Mouse (Mus musculus) heart, embryonic 11.5 days (tissue): Measurements from ENCODE around the gene AI661453. TPM values are rescaled to one million over a fixed set of nuclear protein-coding genes. Genes with fewer than 3 reads are reported as not detected.
A peak's percentile ranks its signal among the peaks of the same experiment; 100 is the strongest.

Source experiments
- ATAC-seq: fragments of 200-750 bp; cut with Nextera tagmentation; replicated peaks from 2 replicates; pipeline ENCODE4 v1.8.0; 2017; ENCODE audit warnings: moderate library complexity; ENCODE audit not compliant: insufficient number of reproducible peaks, low FRiP score, low TSS enrichment
- H3K27ac ChIP-seq: fragments of 300-500 bp; sonication (generic); 2 replicates; pipeline ENCODE4 v1.5.1; 2014; ENCODE audit warnings: mild to moderate bottlenecking, low read depth, low read length
- H3K27me3 ChIP-seq: fragments of 300-500 bp; sonication (generic); 2 replicates; pipeline ENCODE4 v1.6.1; 2014; ENCODE audit warnings: mild to moderate bottlenecking, low read length, mixed read lengths; ENCODE audit not compliant: control insufficient read depth, insufficient read depth
- H3K36me3 ChIP-seq: fragments of 300-500 bp; sonication (generic); 2 replicates; pipeline ENCODE4 v1.6.1; 2014; ENCODE audit warnings: mild to moderate bottlenecking, low read length, moderate library complexity, mixed read lengths; ENCODE audit not compliant: control insufficient read depth, insufficient read depth
- H3K4me1 ChIP-seq: fragments of 300-500 bp; sonication (generic); 2 replicates; pipeline ENCODE4 v1.6.1; 2014; ENCODE audit warnings: low read length; ENCODE audit not compliant: control insufficient read depth, insufficient read depth
- H3K4me2 ChIP-seq: fragments of 300-500 bp; sonication (generic); 2 replicates; pipeline ENCODE4 v1.6.1; 2014; ENCODE audit warnings: mild to moderate bottlenecking, moderate library complexity
- H3K4me3 ChIP-seq: fragments of 300-500 bp; sonication (generic); 2 replicates; pipeline ENCODE4 v1.5.1; 2014; ENCODE audit warnings: low read depth, low read length
- H3K9ac ChIP-seq: fragments of 300-500 bp; sonication (generic); 2 replicates; pipeline ENCODE4 v1.6.1; 2014; ENCODE audit warnings: mild to moderate bottlenecking, low read depth, low read length, moderate library complexity
- H3K9me3 ChIP-seq: fragments of 300-500 bp; sonication (generic); replicated peaks from 2 replicates; pipeline ENCODE4 v1.6.1; 2016; ENCODE audit warnings: low read length; ENCODE audit not compliant: control insufficient read depth
- whole genome bisulfite sequencing: fragments of 180-500 bp; shearing (Covaris S2); extraction: QIAGEN DNeasy Blood & Tissue Kit; methylation state at CpG from one replicate; pipeline ENCODE4 v1.1.7; 2014; ENCODE audit not compliant: insufficient replicate concordance; 5-methylcytosine and 5-hydroxymethylcytosine counted together
- polyA plus RNA-seq: library from polyadenylated mRNA; unstranded; fragments of >200 nt; fragmentation: Nextera tagmentation; extraction: Ambion mirVana; gene quantifications from 2 replicates; pipeline ENCODE4 v1.2.1, GENCODE M21; 2014

AI661453 gene
- polyA plus RNA-seq, 1 experiment from 2014 or later = 1.2 TPM

- Histone ChIP-seq H3K9ac (no peak overlapping the region), H3K4me3 (no peak overlapping the region), H3K27ac (no peak overlapping the region), H3K9me3 (no peaks in the 10 kb centered on the region), H3K27me3 (peaks cover 36% of the 10 kb centered on the region), H3K36me3 (no peaks in the 10 kb centered on the region), H3K4me1 (peaks cover 36% of the 10 kb centered on the region), H3K4me2 (no peak overlapping the region)
- ATAC-seq = no peak
- 38% methylated on average over 9 of the region's 9 CpGs for WGBS
These were observed 29.9 kb downstream of the AI661453 start for GRCm38 (mm10) chr17:47466284-47466683.

- Histone ChIP-seq H3K27ac (no peak overlapping the region), H3K9ac (no peak overlapping the region; the same call in 1 of the 2 replicates), H3K9me3 (no peaks in the 10 kb centered on the region), H3K27me3 (peaks cover 36% of the 10 kb centered on the region), H3K36me3 (no peaks in the 10 kb centered on the region), H3K4me2 (peak overlapping the region; percentile 63; the same call in 1 of the 2 replicates), H3K4me3 (peak overlapping the region; percentile 34; the same call in 1 of the 2 replicates), H3K4me1 (peaks cover 35% of the 10 kb centered on the region)
- 61% methylated on average over 11 of the region's 11 CpGs for WGBS
- no peak for ATAC-seq
These were observed 31.2 kb downstream of the AI661453 start for GRCm38 (mm10) chr17:47467659-47468058.

- H3K27ac ChIP-seq = no peak overlapping the region
- H3K9me3 ChIP-seq = no peaks in the 10 kb centered on the region
- H3K4me2 ChIP-seq = peak overlapping the region; percentile 63
- H3K4me1 ChIP-seq = peaks cover 32% of the 10 kb centered on the region
- peaks cover 36% of the 10 kb centered on the region for H3K27me3 ChIP-seq
- 13% methylated on average over 13 of the region's 14 CpGs for WGBS
- H3K9ac ChIP-seq = peak overlapping the region; percentile 56
- H3K36me3 ChIP-seq = no peaks in the 10 kb centered on the region
- H3K4me3 ChIP-seq = peak overlapping the region; percentile 34
- ATAC-seq = no peak
These were observed 31.6 kb downstream of the AI661453 start for GRCm38 (mm10) chr17:47468063-47468462.

- Histone ChIP-seq H3K9ac (peak overlapping the region; percentile 56), H3K4me3 (peak overlapping the region; percentile 34), H3K36me3 (no peaks in the 10 kb centered on the region), H3K27ac (no peak overlapping the region), H3K27me3 (peaks cover 36% of the 10 kb centered on the region), H3K9me3 (no peaks in the 10 kb centered on the region), H3K4me2 (peak overlapping the region; percentile 63), H3K4me1 (peaks cover 28% of the 10 kb centered on the region)
- ATAC-seq = no peak
- 3% methylated on average over 34 of the region's 34 CpGs for WGBS
These were observed 32.1 kb downstream of the AI661453 start for GRCm38 (mm10) chr17:47468466-47468865.

- peaks cover 36% of the 10 kb centered on the region for H3K27me3 ChIP-seq
These were observed 33.2 kb downstream of the AI661453 start for GRCm38 (mm10) chr17:47469642-47470041.

GRCm38 (mm10) chr17:47470121-47470520 lies 33.7 kb downstream of the AI661453 start:
- Histone ChIP-seq H3K27ac (no peak overlapping the region), H3K4me3 (no peak overlapping the region), H3K4me2 (no peak overlapping the region), H3K9ac (no peak overlapping the region), H3K4me1 (peaks cover 20% of the 10 kb centered on the region), H3K27me3 (peaks cover 35% of the 10 kb centered on the region), H3K9me3 (no peaks in the 10 kb centered on the region), H3K36me3 (no peaks in the 10 kb centered on the region)
- WGBS = 85% methylated on average over 4 of the region's 4 CpGs
- ATAC-seq = no peak

More at GRCm38 (mm10) chr17:47469642-47470041, 33.2 kb downstream of the AI661453 start:
- H3K27ac ChIP-seq = no peak overlapping the region
- H3K9me3 ChIP-seq = no peaks in the 10 kb centered on the region
- H3K4me2 ChIP-seq = no peak overlapping the region
- H3K36me3 ChIP-seq = no peaks in the 10 kb centered on the region
- no peak for ATAC-seq
- 80% methylated on average over 4 of the region's 4 CpGs for WGBS
- H3K9ac ChIP-seq = no peak overlapping the region
- H3K4me1 ChIP-seq = peaks cover 20% of the 10 kb centered on the region
- H3K4me3 ChIP-seq = no peak overlapping the region

- Histone ChIP-seq H3K27me3 (peaks cover 30% of the 10 kb centered on the region), H3K4me2 (no peak overlapping the region), H3K27ac (no peak overlapping the region), H3K4me3 (no peak overlapping the region), H3K9me3 (no peaks in the 10 kb centered on the region), H3K4me1 (peaks cover 20% of the 10 kb centered on the region), H3K9ac (no peak overlapping the region), H3K36me3 (no peaks in the 10 kb centered on the region)
- ATAC-seq = no peak
- WGBS = 79% methylated on average over 5 of the region's 5 CpGs
These were observed 34.3 kb downstream of the AI661453 start for GRCm38 (mm10) chr17:47470686-47471085.

GRCm38 (mm10) chr17:47472435-47473350 lies 36.3 kb downstream of the AI661453 start:
- Histone ChIP-seq H3K9ac (no peak overlapping the region), H3K4me1 (peaks cover 17% of the 10 kb centered on the region), H3K36me3 (no peaks in the 10 kb centered on the region), H3K27ac (no peak overlapping the region), H3K4me2 (no peak overlapping the region), H3K9me3 (no peaks in the 10 kb centered on the region), H3K4me3 (no peak overlapping the region), H3K27me3 (peaks cover 13% of the 10 kb centered on the region)
- ATAC-seq = no peak
- 25% methylated on average over 15 of the region's 15 CpGs for WGBS
